Mouse (Mus musculus) spleen, adult 2 months (tissue): ENCODE data around the gene Ulk2.

ENCODE experiments used
- CTCF ChIP-seq: fragments of 200-500 bp; IDR thresholded peaks from 2 replicates; pipeline ENCODE4 v1.5.1; 2011; ENCODE audit warnings: mild to moderate bottlenecking, inconsistent platforms; ENCODE audit not compliant: insufficient read depth, insufficient read length, insufficient replicate concordance; ENCODE audit errors: extremely low read depth
- POLR2A ChIP-seq: fragments of 200-500 bp; IDR thresholded peaks from 2 replicates; pipeline ENCODE4 v1.6.1; 2011; ENCODE audit warnings: low read depth, low read length, inconsistent platforms

- TF ChIP-seq CTCF (no peak), POLR2A (no peak)
Measured at GRCm38 (mm10) chr11:61745781-61746180, 109.1 kb downstream of the Ulk2 start.
